Mouse (Mus musculus): ENCODE data around the gene Rere.
"Not testable (repeated sequence)": the region's sequence is repeated elsewhere in the genome, so short reads cannot be mapped to it uniquely, and the experiment has no call there.

The Rere gene

GRCm38 (mm10) chr4:150549989-150550716 lies 268.7 kb downstream of the Rere start:
- no peak for DNase-seq (ENCODE audit: low read depth, low spot score)

- no peak for DNase-seq (ENCODE audit: low read depth, low spot score)
Measured at GRCm38 (mm10) chr4:150551390-150551789, 269.9 kb downstream of the Rere start.

DNA sequence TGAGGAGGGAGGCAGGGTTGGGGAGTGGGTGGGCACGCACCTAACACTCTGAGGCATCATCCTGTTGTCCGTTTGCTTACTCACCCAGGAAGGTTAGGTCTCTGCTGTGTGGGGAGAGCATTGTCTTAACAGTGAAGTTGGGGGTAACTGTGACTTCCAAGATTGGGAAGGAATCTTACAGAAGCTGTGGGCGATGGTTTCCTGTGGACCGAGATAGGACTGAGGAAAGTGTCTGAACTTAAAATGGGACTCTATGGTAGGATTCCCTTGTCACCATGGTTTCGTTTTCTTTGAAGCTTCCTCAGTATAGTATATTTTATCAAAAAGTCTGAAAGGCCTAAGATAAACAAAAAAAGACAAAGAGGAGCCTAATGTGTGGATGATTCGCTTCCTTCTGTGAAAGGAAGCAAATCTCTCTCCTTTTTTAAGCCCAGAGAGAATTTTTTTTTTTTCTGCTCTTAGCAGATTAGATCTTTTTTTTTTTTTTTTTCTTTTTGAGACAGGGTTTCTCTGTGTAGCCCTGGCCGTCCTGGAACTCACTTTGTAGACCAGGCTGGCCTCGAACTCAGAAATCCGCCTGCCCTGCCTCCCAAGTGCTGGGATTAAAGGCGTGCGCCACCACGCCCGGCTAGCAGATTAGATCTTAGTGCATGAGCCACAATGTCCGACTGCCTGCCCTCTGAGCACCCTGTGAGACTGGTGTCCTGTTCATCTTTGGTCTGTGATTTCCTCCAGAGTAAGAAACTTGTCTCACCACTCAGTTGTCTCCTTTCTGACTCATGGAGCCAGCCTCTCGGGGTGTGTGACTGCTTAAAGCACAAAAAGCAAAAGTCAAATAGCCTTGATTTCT lies 271.5 kb downstream of the Rere start:
- peak; percentile 22 for DNase-seq (ENCODE audit: low read depth, low spot score)

- peak; percentile 46 for DNase-seq (ENCODE audit: low read depth, low spot score)
Measured at GRCm38 (mm10) chr4:150555783-150556182, 274.3 kb downstream of the Rere start.

- peak; percentile 86 for DNase-seq (ENCODE audit: low read depth, low spot score)
Measured at GRCm38 (mm10) chr4:150556382-150557221, 275.2 kb downstream of the Rere start.

- not testable (repeated sequence) for DNase-seq (ENCODE audit: low read depth, low spot score)
Measured at GRCm38 (mm10) chr4:150557289-150557688, 275.8 kb downstream of the Rere start.

- peak; percentile 88 for DNase-seq (ENCODE audit: low read depth, low spot score)
Measured at GRCm38 (mm10) chr4:150557976-150558375, 276.5 kb downstream of the Rere start.

GRCm38 (mm10) chr4:150559514-150559913 lies 278.1 kb downstream of the Rere start:
- no peak for DNase-seq (ENCODE audit: low read depth, low spot score)

- no peak for DNase-seq (ENCODE audit: low read depth, low spot score)
Measured at GRCm38 (mm10) chr4:150563281-150563680, 281.8 kb downstream of the Rere start.

DNA sequence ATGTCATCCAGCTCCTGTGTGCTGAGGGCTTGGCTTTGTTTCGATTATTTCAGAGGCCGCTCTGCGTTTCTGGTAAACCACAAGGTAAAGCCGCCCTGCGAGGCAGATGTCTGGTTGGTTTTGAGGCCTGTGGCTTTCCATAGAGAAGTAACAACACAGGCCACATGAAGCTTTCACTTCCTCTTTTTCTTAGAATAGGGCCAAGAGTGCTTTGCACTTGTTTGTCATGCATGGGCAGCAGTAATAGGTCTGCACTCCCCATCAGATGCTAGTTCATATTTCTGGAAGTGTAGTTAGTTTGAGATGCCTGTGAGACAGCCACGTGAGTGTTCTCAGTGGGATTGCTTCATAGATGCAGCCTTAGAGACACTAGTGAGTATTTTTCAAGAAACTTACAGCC lies 284.7 kb downstream of the Rere start:
- peak; percentile 77 for DNase-seq (ENCODE audit: low read depth, low spot score)

DNA sequence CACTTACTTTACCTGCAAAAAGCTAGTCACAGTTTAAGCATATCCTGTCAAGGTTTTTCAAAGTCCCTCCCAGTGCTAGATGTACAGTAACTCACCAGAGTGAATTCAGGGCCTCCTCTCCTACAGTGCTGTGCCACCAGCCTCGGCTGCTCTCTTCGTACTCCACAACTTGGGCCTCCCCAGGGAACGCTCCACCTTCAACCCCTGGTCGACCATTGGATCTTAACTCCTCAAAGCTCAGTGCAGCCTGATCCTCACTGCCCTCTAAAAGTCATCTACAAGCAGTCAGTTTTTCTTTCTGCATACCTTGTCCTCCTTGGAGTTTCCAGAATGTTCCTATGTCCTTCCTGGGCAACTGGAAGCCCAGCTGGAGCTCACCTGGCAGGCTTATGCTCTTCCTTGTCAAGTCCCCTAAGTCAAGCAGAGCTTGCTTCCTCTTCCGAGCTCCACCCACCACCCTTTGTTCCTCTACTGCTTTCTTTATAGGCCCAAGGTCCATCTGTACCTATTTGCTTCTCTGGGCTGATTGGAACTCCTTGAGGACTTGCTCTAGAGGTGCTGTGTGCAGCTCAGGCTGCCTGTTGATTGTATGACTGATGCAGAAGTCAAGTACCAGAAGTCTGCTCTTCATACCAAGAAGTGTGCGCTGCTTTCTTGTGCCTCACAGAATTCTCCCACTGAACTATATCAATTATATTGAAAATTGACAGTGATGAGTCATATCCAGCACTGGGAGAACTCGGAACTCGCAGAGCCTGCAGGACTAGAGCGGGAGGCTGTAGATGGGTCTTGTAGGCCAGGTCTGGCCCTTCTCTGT lies 287.1 kb downstream of the Rere start:
- DNase-seq (ENCODE audit: low read depth, low spot score): peak; percentile 70

GRCm38 (mm10) chr4:150569135-150569833 lies 287.8 kb downstream of the Rere start:
- peak; percentile 71 for DNase-seq (ENCODE audit: low read depth, low spot score)

GRCm38 (mm10) chr4:150569834-150570571 lies 288.6 kb downstream of the Rere start:
- DNase-seq (ENCODE audit: low read depth, low spot score): peak; percentile 63

DNA sequence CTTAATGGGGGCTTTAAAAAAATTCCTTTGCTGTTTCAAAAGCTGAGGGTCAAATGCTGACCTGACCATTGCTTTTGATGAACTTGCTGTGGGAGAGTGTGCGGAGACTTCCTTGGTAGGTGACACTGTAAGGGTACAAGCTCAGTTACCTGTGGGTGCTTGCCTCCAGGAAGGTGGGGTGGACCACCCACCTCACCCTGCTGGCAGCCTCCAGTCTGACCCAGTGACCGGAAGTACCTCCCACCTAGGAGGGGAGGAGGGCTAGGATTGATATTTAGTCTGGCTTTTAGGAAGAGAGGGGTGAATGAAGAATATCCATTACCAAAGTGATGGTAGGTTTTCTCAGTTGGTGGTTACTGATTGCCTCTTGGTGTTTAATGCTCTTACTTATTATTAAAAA lies 289.3 kb downstream of the Rere start:
- DNase-seq (ENCODE audit: low read depth, low spot score): peak; percentile 25

- DNase-seq (ENCODE audit: low read depth, low spot score): no peak
Measured at GRCm38 (mm10) chr4:150572104-150572691, 290.8 kb downstream of the Rere start.

GRCm38 (mm10) chr4:150572938-150573337 lies 291.5 kb downstream of the Rere start:
- peak; percentile 66 for DNase-seq (ENCODE audit: low read depth, low spot score)

DNA sequence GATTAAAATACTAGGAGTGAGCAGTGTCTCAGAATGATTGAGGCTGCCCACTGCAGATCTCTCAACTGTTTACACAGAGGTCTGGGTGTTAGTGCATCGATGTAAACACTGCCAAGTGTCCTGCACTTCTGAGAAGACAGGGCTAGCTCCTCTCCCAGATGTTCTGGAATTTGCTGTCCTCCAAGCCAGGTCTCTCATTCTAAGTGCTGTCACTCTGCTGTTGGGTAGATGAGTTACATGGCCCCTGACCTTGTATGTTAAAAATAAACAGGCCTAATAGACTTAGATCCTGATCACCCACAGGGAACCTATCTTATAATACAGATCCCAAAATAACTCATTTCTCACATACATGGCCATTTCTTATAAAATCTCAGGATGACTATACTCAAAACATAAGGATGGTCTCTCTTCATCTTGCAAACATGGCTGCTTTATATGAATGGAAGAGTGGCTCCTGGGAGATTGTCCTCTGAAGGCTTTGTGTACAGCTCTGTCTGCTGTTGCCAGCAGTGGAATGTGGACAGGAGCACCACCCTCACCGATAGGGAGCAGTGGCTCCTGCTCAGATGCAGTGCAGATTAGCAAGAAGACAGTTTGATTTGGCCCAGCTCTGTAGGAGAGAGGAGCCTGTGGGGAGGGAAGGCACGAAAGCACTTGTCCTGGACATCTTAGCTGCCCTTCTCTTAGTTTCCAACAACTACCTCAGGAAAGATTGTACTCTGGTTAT lies 294.1 kb downstream of the Rere start:
- DNase-seq (ENCODE audit: low read depth, low spot score): no peak

DNA sequence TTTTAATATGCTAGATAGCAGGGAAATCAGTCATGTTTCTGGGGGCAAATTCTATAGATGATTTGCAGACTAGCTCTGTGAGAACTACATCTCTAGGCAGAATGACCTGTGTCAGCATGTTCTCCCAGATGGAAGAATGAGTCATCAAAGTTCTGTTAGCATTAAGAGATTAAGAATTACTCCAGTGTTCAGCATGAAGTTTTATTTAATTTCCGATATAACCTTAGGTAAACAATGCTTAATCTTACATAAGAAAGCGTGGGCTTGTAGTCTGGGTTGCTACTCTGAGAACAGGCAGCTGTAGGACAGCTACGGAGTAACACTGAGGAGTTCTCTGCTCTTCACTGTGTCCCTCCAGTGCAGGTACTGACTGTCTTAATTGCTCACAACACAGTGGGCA lies 294.9 kb downstream of the Rere start:
- no peak for DNase-seq (ENCODE audit: low read depth, low spot score)

DNA sequence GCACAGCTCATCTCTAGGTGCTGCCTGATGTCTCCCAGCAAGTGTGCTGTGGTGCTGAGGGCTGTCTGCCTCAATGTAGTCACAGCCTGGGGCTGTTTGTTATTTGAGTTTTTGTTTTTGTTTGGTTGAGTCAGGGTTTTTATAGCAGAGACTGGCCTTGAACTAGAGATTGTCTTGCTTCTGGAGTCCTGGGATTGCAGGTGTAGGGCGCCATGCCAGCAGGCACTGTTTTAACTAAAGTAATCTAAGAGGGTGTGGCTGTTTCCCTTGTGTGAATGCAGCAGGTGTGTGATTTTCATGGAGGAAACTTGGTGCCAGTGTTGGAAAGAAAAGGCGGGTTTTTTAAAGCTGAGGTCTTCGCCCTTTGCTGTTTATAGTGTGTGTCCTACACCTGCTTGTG lies 296.6 kb downstream of the Rere start:
- DNase-seq (ENCODE audit: low read depth, low spot score): no peak

Measured in CD4-positive, CD25-positive, alpha-beta regulatory T cell, adult 2 months (primary cell).